Mouse (Mus musculus) megakaryocyte, embryonic 14.5 days (primary cell): Measurements from ENCODE around the gene Tbc1d22a.

ENCODE experiments used
- FLI1 ChIP-seq: IDR thresholded peaks from 2 replicates; pipeline ENCODE4 v1.6.1; 2012; ENCODE audit warnings: low read length, inconsistent platforms, mixed read lengths
- GATA1 ChIP-seq: IDR thresholded peaks from 3 replicates; pipeline ENCODE4 v1.6.1; 2012; ENCODE audit warnings: mixed read lengths, low read length, inconsistent platforms, borderline replicate concordance

DNA sequence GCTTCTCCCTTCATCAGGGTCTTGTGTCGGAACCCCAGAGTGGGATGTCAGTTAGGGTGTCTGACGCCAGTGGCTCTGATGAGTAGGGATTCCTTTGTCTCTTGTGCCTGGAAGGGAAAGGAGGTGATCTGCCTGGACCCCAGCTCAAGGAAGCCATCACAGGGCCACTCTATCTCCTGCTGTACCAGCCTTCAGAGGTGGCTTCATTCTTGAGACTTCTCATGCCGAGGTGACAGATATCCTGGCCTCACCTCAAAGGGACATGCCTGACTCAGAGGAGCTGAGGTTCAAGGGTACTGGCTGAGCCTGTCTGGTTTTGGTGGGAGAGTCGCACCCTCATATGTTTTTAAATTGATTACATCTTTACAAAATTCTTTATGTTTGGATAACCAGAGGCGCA, 19.7 kb downstream of the Tbc1d22a start:
- no peak for TF ChIP-seq GATA1
- TF ChIP-seq FLI1: no peak
